Mouse (Mus musculus) kidney, adult 2 months (tissue): ENCODE results near the gene Slco2a1.

Source experiments
- CTCF ChIP-seq: fragments of 200-500 bp; conservative IDR thresholded peaks from 2 replicates; pipeline ENCODE4 v1.5.1; 2011; ENCODE audit warnings: low read depth, mild to moderate bottlenecking, control low read depth, low read length, moderate library complexity, mixed read lengths; ENCODE audit not compliant: insufficient read depth, insufficient read length
- POLR2A ChIP-seq: fragments of 200-500 bp; IDR thresholded peaks from one replicate; pipeline ENCODE4 v1.6.1; 2011; ENCODE audit warnings: low read depth, low read length, control low read depth

DNA sequence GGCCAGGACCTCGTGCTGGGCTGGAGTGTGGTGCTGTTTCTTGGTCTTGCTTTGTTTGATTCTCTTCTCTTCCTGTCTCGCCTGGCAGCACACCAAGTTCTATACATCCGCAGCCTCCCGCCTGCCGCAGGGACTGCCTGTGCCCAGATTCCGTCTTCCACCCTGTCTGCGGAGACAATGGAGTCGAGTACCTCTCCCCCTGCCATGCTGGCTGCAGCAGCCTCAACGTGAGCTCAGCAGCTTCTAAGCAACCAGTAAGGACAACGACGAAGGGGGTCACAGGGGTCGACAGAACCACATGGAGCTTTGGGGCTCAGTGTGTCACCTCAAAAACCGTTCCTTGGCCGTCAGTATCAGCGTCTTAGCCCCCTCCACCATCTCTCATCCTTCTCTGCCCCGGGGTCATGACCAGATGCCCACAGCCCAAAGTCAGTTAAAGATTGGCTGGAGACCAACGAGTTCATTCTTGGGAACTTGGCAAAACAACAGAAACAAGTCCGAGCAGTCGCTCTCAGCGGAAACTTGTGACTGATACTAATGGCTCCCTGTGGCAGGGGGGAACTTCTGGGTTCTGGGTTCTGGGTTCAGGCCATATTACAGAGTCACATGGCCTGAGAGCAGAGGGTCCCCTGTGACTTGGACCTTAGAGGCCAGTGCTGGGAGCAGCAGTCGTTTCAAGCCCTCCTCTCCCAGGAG, 88.5 kb downstream of the Slco2a1 start:
- no peak for TF ChIP-seq CTCF
- TF ChIP-seq POLR2A, result no peak
